Mouse (Mus musculus) MEL (cell line): ENCODE data around the gene Cap1. TPM values are rescaled to one million over a fixed set of nuclear protein-coding genes. Genes with fewer than 3 reads are reported as not detected.

Experiments
- DNase-seq: peaks from one replicate; pipeline ENCODE4 v3.0.0; 2011; ENCODE audit warnings: low read depth, low spot score
- H3K27ac ChIP-seq: 2 replicates; pipeline ENCODE4 v1.5.1; 2012; ENCODE audit warnings: low read depth, mild to moderate bottlenecking, control low read depth, low read length, moderate library complexity; ENCODE audit not compliant: control insufficient read depth
- H3K27me3 ChIP-seq, 2 experiments: fragments of 150-350 bp in 1 of 2; sonication (generic) in 1 of 2; 2 replicates each; pipeline ENCODE4 v1.6.1; 2012; ENCODE audit warnings: low read length in 2 of 2, mild to moderate bottlenecking in 2 of 2, improper control_type of control experiment in 1 of 2, moderate library complexity in 1 of 2; ENCODE audit not compliant: insufficient read depth in 2 of 2, control insufficient read depth in 1 of 2
- H3K36me3 ChIP-seq, 2 experiments: 2 replicates each; pipeline ENCODE4 v1.6.1; 2012 to 2014; ENCODE audit warnings: low read length in 2 of 2, improper control_type of control experiment in 1 of 2, inconsistent platforms in 1 of 2, mild to moderate bottlenecking in 1 of 2; ENCODE audit not compliant: insufficient read depth in 2 of 2, control insufficient read depth in 1 of 2
- H3K4me1 ChIP-seq, 2 experiments: fragments of 150-350 bp in 1 of 2; sonication (generic) in 1 of 2; 2 replicates each; pipeline ENCODE4 v1.6.1; 2012; ENCODE audit warnings: low read length in 2 of 2, improper control_type of control experiment in 1 of 2, mild to moderate bottlenecking in 1 of 2; ENCODE audit not compliant: insufficient read depth in 2 of 2, control insufficient read depth in 1 of 2
- H3K4me3 ChIP-seq, 2 experiments: fragments of 150-350 bp in 1 of 2; sonication (generic) in 1 of 2; 2 replicates each; pipeline ENCODE4 v1.5.1; 2012; ENCODE audit warnings: low read depth in 2 of 2, low read length in 2 of 2, mild to moderate bottlenecking in 2 of 2, moderate library complexity in 2 of 2, control low read depth in 1 of 2, improper control_type of control experiment in 1 of 2; ENCODE audit not compliant: control insufficient read depth in 1 of 2, insufficient read depth in 1 of 2
- H3K79me2 ChIP-seq: 2 replicates; pipeline ENCODE4 v1.6.1; 2012; ENCODE audit warnings: mild to moderate bottlenecking, low read length, moderate library complexity; ENCODE audit not compliant: control insufficient read depth, poor library complexity, insufficient read depth
- H3K9ac ChIP-seq: 2 replicates; pipeline ENCODE4 v1.6.1; 2012; ENCODE audit warnings: low read depth, mild to moderate bottlenecking, control low read depth, low read length, moderate library complexity; ENCODE audit not compliant: control insufficient read depth, poor library complexity, severe bottlenecking
- H3K9me3 ChIP-seq: fragments of 150-350 bp; sonication (generic); replicated peaks from 2 replicates; pipeline ENCODE4 v1.6.1; 2012; ENCODE audit warnings: mild to moderate bottlenecking, low read length, improper control_type of control experiment, moderate library complexity; ENCODE audit not compliant: insufficient read depth
- BHLHE40 ChIP-seq: IDR thresholded peaks from 2 replicates; pipeline ENCODE4 v1.6.1; 2012; ENCODE audit warnings: low read depth, mild to moderate bottlenecking, inconsistent platforms, low read length, improper control_type of control experiment, borderline replicate concordance
- CHD1 ChIP-seq: IDR thresholded peaks from 2 replicates; pipeline ENCODE4 v1.6.1; 2012; ENCODE audit warnings: low read depth, mild to moderate bottlenecking, inconsistent platforms, low read length, improper control_type of control experiment
- CHD2 ChIP-seq: IDR thresholded peaks from 2 replicates; pipeline ENCODE4 v1.6.1; 2011; ENCODE audit warnings: low read length, improper control_type of control experiment
- CTCF ChIP-seq, 3 experiments: IDR thresholded peaks in 2 of 3; conservative IDR thresholded peaks in 1 of 3; 2 replicates each; pipeline ENCODE4 v1.5.1; 2011 to 2012; ENCODE audit warnings: low read length in 3 of 3, low read depth in 2 of 3, mild to moderate bottlenecking in 2 of 3, improper control_type of control experiment in 1 of 3, inconsistent platforms in 1 of 3, mixed read lengths in 1 of 3, moderate library complexity in 1 of 3; ENCODE audit not compliant: control insufficient read depth in 1 of 3, insufficient read depth in 1 of 3, poor library complexity in 1 of 3, severe bottlenecking in 1 of 3
- ELF1 ChIP-seq: IDR thresholded peaks from 2 replicates; pipeline ENCODE4 v1.6.1; 2014; ENCODE audit warnings: low read depth, mild to moderate bottlenecking, inconsistent platforms, low read length, improper control_type of control experiment, moderate library complexity
- EP300 ChIP-seq, 2 experiments: IDR thresholded peaks; 2 replicates each; pipeline ENCODE4 v1.6.1; 2011; ENCODE audit warnings: improper control_type of control experiment in 2 of 2, low read length in 2 of 2, low read depth in 1 of 2, mild to moderate bottlenecking in 1 of 2
- ETS1 ChIP-seq: IDR thresholded peaks from 2 replicates; pipeline ENCODE4 v1.6.1; 2012; ENCODE audit warnings: low read depth, mild to moderate bottlenecking, inconsistent platforms, low read length, improper control_type of control experiment, moderate library complexity
- GABPA ChIP-seq: IDR thresholded peaks from 2 replicates; pipeline ENCODE4 v1.6.1; 2012; ENCODE audit warnings: low read depth, mild to moderate bottlenecking, inconsistent platforms, low read length, improper control_type of control experiment, moderate library complexity
- HCFC1 ChIP-seq: IDR thresholded peaks from 2 replicates; pipeline ENCODE4 v1.6.1; 2012; ENCODE audit warnings: low read depth, mild to moderate bottlenecking, inconsistent platforms, low read length, improper control_type of control experiment, moderate library complexity
- JUND ChIP-seq: IDR thresholded peaks from 2 replicates; pipeline ENCODE4 v1.6.1; 2011; ENCODE audit warnings: low read depth, mild to moderate bottlenecking, improper control_type of control experiment, low read length
- KAT2A ChIP-seq: conservative IDR thresholded peaks from 2 replicates; pipeline ENCODE4 v1.6.1; 2012; ENCODE audit warnings: low read depth, low read length, improper control_type of control experiment, inconsistent platforms
- MEF2A ChIP-seq: IDR thresholded peaks from 2 replicates; pipeline ENCODE4 v1.6.1; 2014; ENCODE audit warnings: low read depth, mild to moderate bottlenecking, inconsistent platforms, low read length, improper control_type of control experiment; ENCODE audit not compliant: poor library complexity, insufficient replicate concordance, severe bottlenecking; ENCODE audit errors: extremely low read depth
- MXI1 ChIP-seq: IDR thresholded peaks from 2 replicates; pipeline ENCODE4 v1.6.1; 2011; ENCODE audit warnings: mild to moderate bottlenecking, low read depth, low read length, improper control_type of control experiment
- MYC ChIP-seq: IDR thresholded peaks from 2 replicates; pipeline ENCODE4 v1.6.1; 2011; ENCODE audit warnings: low read depth, mild to moderate bottlenecking, low read length, improper control_type of control experiment, moderate library complexity
- NELFE ChIP-seq: IDR thresholded peaks from 2 replicates; pipeline ENCODE4 v1.6.1; 2011; ENCODE audit warnings: low read depth, low read length, improper control_type of control experiment
- NRF1 ChIP-seq: IDR thresholded peaks from 2 replicates; pipeline ENCODE4 v1.6.1; 2014; ENCODE audit warnings: low read depth, mild to moderate bottlenecking, inconsistent platforms, low read length, improper control_type of control experiment, moderate library complexity; ENCODE audit not compliant: poor library complexity, insufficient read depth, severe bottlenecking
- POLR2A ChIP-seq, 2 experiments: IDR thresholded peaks; 2 replicates each; pipeline ENCODE4 v1.6.1; 2011 to 2012; ENCODE audit warnings: low read length in 2 of 2, mild to moderate bottlenecking in 2 of 2, control low read depth in 1 of 2, improper control_type of control experiment in 1 of 2, low read depth in 1 of 2, moderate library complexity in 1 of 2; ENCODE audit not compliant: control insufficient read depth in 1 of 2, insufficient read depth in 1 of 2, poor library complexity in 1 of 2
- POLR2AphosphoS2 ChIP-seq: IDR thresholded peaks from 2 replicates; pipeline ENCODE4 v1.6.1; 2011; ENCODE audit warnings: low read length, improper control_type of control experiment
- POLR2AphosphoS5 ChIP-seq: IDR thresholded peaks from 2 replicates; pipeline ENCODE4 v1.6.1; 2012; ENCODE audit warnings: low read depth, borderline replicate concordance, mild to moderate bottlenecking, inconsistent platforms, low read length, moderate library complexity, mixed read lengths
- RAD21 ChIP-seq: IDR thresholded peaks from 2 replicates; pipeline ENCODE4 v1.6.1; 2011; ENCODE audit warnings: mild to moderate bottlenecking, low read depth, low read length, improper control_type of control experiment
- SMC3 ChIP-seq: IDR thresholded peaks from 2 replicates; pipeline ENCODE4 v1.6.1; 2011; ENCODE audit warnings: low read depth, low read length, improper control_type of control experiment
- TAL1 ChIP-seq: IDR thresholded peaks from 2 replicates; pipeline ENCODE4 v1.6.1; 2012; ENCODE audit warnings: mild to moderate bottlenecking, inconsistent platforms, low read length, moderate library complexity, mixed read lengths
- TBP ChIP-seq: IDR thresholded peaks from 2 replicates; pipeline ENCODE4 v1.8.0; 2011; ENCODE audit warnings: low read depth, low read length, improper control_type of control experiment
- TCF12 ChIP-seq: IDR thresholded peaks from 2 replicates; pipeline ENCODE4 v1.6.1; 2014; ENCODE audit warnings: low read depth, mild to moderate bottlenecking, inconsistent platforms, low read length, improper control_type of control experiment, moderate library complexity
- UBTF ChIP-seq: IDR thresholded peaks from 2 replicates; pipeline ENCODE4 v1.6.1; 2012; ENCODE audit warnings: low read depth, mild to moderate bottlenecking, inconsistent platforms, low read length, improper control_type of control experiment, moderate library complexity, borderline replicate concordance; ENCODE audit not compliant: insufficient read depth
- ZC3H11A ChIP-seq: IDR thresholded peaks from 2 replicates; pipeline ENCODE4 v1.6.1; 2012; ENCODE audit warnings: low read depth, mild to moderate bottlenecking, inconsistent platforms, low read length, improper control_type of control experiment
- ZMIZ1 ChIP-seq: IDR thresholded peaks from 2 replicates; pipeline ENCODE4 v1.6.1; 2012; ENCODE audit warnings: low read depth, mild to moderate bottlenecking, inconsistent platforms, low read length, improper control_type of control experiment, moderate library complexity
- polyA plus RNA-seq, 2 experiments: library from polyadenylated mRNA; stranded (reverse) in 1 of 2; unstranded in 1 of 2; fragments of >175 nt in 1 of 2; fragments of >200 nt in 1 of 2; gene quantifications; 2 replicates each; pipeline versions ENCODE4 v1.2.1 to v1.2.4; 2012; ENCODE audit warnings: low replicate concordance in 2 of 2, low read depth in 1 of 2; ENCODE audit not compliant: insufficient read length in 2 of 2, insufficient read depth in 1 of 2, missing spikeins in 1 of 2
- total RNA-seq: library from RNA; depleted of rRNA; stranded (reverse); fragments of 300-350 nt; gene quantifications from 2 replicates; pipeline ENCODE4 v1.2.3, GENCODE M21; 2012

Cap1 gene
- total and polyA plus RNA-seq, 3 experiments: 68.3 to 134 TPM; not detected in 1

DNA sequence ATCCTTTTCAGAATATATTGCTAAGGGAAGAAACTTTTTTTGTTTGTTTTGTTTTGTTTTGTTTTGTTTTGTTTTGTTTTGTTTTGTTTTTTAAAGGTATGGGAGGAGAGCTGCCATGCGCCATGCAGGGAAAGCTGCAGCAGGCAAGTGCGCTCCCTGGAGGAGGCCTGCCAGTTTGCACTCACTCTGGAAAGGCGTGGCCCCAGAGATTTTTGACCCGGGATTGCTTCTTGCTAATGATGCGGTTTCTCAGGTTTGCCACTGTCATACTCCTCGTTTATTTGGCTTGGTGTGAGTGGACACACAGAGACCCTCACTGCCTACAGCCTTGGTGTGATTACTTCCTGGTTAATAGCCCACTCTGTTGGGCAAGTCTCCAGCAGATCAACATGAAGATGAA, 16.3 kb upstream of the Cap1 start (continued):
- peak; percentile 58 for TF ChIP-seq RAD21
- no peak for TF ChIP-seq ZMIZ1
- TF ChIP-seq ELF1: no peak
- TF ChIP-seq MXI1: no peak
- no peak for TF ChIP-seq EP300 (IDR thresholded peaks at IDR 0.05; ENCODE audit: low read depth in 1 of 2, low read length in 2 of 2)
- TF ChIP-seq POLR2A (IDR thresholded peaks at IDR 0.05; ENCODE audit: control insufficient read depth in 1 of 2, insufficient read depth in 1 of 2, low read depth in 1 of 2, low read length in 2 of 2, poor library complexity in 1 of 2): no peak
- TF ChIP-seq, all 39 proteins: peak for 5

DNA sequence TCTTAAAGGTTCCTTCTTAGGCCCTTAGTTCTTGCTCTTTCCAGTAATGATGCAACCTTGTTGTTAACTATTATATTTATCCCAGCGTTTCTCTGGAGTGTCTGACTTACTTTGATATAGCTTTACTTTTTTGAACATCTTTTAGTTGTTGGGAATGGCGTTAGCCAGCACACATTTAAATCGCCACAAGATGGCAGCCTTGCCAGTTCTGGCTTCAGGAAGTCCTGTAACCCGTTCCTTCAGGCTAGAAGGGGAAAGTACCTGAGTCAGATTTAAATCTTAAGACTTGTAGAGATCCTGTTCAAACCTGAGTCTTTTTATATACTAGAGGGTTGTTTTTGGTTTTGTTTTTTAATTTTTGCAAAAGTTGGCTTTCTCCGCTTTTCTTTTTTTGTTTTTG, 12.5 kb upstream of the Cap1 start:
- peaks cover 7 to 17% of the 10 kb centered on the region in 2 experiments; a peak in 3 of 4 replicates for H3K4me1 ChIP-seq
- TF ChIP-seq JUND (no peak), POLR2AphosphoS2 (no peak), NRF1 (no peak), GABPA (no peak), UBTF (no peak), MXI1 (no peak), TAL1 (no peak), TBP (no peak), POLR2A (IDR thresholded peaks at IDR 0.05; ENCODE audit: control insufficient read depth in 1 of 2, insufficient read depth in 1 of 2, low read depth in 1 of 2, low read length in 2 of 2, poor library complexity in 1 of 2) (no peak), TCF12 (no peak), EP300 (IDR thresholded peaks at IDR 0.05; ENCODE audit: low read depth in 1 of 2, low read length in 2 of 2) (no peak; a peak in 1 of 4 replicates), BHLHE40 (no peak), SMC3 (peak; percentile 81), POLR2AphosphoS5 (no peak), CHD2 (no peak), CTCF (IDR thresholded peaks at IDR 0.05 in 2 of 3, conservative IDR thresholded peaks at IDR 0.05 in 1 of 3; ENCODE audit: control insufficient read depth in 1 of 3, insufficient read depth in 1 of 3, low read depth in 2 of 3, low read length in 3 of 3, poor library complexity in 1 of 3, severe bottlenecking in 1 of 3) (peak; percentile 63 to 87 (median 77)), RAD21 (peak; percentile 64), ETS1 (no peak), HCFC1 (0 out of 2 replicates have a peak, but pooled peaks have one; percentile 35), MEF2A (no peak), KAT2A (no peak), MYC (no peak), NELFE (no peak), CHD1 (no peak), ZC3H11A (peak; percentile 51), ELF1 (peak; percentile 65; the same call in 1 of the 2 replicates)
- H3K27ac ChIP-seq: no peak overlapping the region
- peak; percentile 78 for DNase-seq
- H3K4me3 ChIP-seq: peak overlapping the region; percentile 28 to 39
- H3K9me3 ChIP-seq: no peaks in the 10 kb centered on the region
- H3K9ac ChIP-seq: no peak overlapping the region
- peaks cover 0 to 3% of the 10 kb centered on the region in 2 experiments; a peak in 1 of 4 replicates for H3K36me3 ChIP-seq
- H3K79me2 ChIP-seq: no peaks in the 10 kb centered on the region
- H3K27me3 ChIP-seq: no peaks in the 10 kb centered on the region; a peak in 2 of 4 replicates
